Mouse (Mus musculus) E14TG2a.4 (cell line): ENCODE data around the gene Rundc3a.

Experiments used
- CTCF ChIP-seq: conservative IDR thresholded peaks from 2 replicates; pipeline ENCODE4 v1.5.1; 2014; ENCODE audit warnings: low read length
- NANOG ChIP-seq: IDR thresholded peaks from 2 replicates; pipeline ENCODE4 v1.6.1; 2014; ENCODE audit warnings: borderline replicate concordance, low read length, mixed read lengths
- POU5F1 ChIP-seq: IDR thresholded peaks from 2 replicates; pipeline ENCODE4 v1.6.1; 2014; ENCODE audit warnings: low read length, borderline replicate concordance

- no peak for TF ChIP-seq CTCF
- no peak for TF ChIP-seq NANOG
- TF ChIP-seq POU5F1: no peak
Measured at GRCm38 (mm10) chr11:102437120-102438061, 44.2 kb downstream of the Rundc3a start.
